Mouse (Mus musculus): ENCODE measurements around the gene Wars.

- TF ChIP-seq CTCF (IDR thresholded peaks at IDR 0.05; ENCODE audit: low read depth) (no peak), EP300 (optimal IDR thresholded peaks at IDR 0.05) (no peak)
Observed at GRCm38 (mm10) chr12:108856186-108856585, 37.8 kb downstream of the Wars start.
